Mouse (Mus musculus): ENCODE results near the gene Ing2. TPM values are rescaled to one million over a fixed set of nuclear protein-coding genes. Genes with fewer than 3 reads are reported as not detected.
A peak's percentile ranks its signal among the peaks of the same experiment; 100 is the strongest.

The Ing2 gene
- polyA plus RNA-seq, 1 experiment from 2014 or later, result 9.5 TPM

DNA sequence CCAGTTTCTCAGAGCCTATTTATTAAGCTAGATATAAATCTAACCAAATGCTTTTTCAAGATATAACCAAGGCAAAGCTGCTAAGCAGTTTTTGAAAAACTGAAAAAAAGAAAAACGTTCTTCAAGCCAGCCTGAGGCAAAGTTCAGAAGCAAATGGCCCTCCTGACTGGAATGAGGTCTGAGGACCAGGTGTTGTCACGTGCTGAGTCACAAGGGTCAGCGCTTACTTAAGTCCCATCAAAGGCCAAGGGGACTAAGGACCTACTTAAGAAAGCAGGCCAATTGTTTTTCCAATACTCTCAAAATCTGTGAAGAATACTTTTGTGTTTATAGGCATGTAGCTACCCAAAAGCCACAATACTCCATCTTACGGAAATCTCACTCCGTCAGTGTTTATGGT is 12.2 kb downstream of the Ing2 start:
- Histone ChIP-seq H3K9me3 (replicated peaks; ENCODE audit: control insufficient read depth, low read length) (no peaks in the 10 kb centered on the region), H3K36me3 (ENCODE audit: control insufficient read depth, insufficient read depth, low read length) (no peaks in the 10 kb centered on the region), H3K4me1 (ENCODE audit: control insufficient read depth, insufficient read depth, low read length) (0 out of 2 replicates have a peak, but pooled peaks cover 2% of the 10 kb centered on the region), H3K27me3 (ENCODE audit: control insufficient read depth, insufficient read depth, low read length) (no peaks in the 10 kb centered on the region), H3K27ac (ENCODE audit: low read length) (no peak overlapping the region), H3K4me2 (ENCODE audit: low read depth, low read length) (no peak overlapping the region), H3K4me3 (replicated peaks; ENCODE audit: low read length) (no peak overlapping the region), H3K9ac (ENCODE audit: low read length) (no peak overlapping the region)
- no peak for ATAC-seq (ENCODE audit: insufficient read depth, low FRiP score)
- 79% methylated on average over 5 of the region's 5 CpGs for WGBS

DNA sequence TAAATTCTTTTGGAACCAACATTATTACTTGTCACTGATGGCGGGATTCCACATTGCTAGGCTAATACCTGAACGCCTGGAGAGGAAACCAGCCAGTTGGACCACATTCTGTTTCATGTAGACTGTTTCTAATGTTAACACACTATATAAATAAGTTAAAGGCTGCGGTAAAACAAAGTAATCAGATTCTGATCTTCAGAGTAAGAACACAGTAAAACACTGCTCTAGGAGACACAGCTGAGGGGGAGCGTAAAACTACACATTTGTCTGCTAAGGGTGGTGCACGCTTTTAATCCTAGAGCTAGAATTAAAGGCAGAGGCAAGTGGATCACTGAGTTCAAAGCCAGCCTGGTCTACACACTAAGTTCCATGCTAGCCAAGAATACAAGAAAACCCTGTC is 12.6 kb downstream of the Ing2 start:
- H3K27ac ChIP-seq (ENCODE audit: low read length), result no peak overlapping the region
- ATAC-seq (ENCODE audit: insufficient read depth, low FRiP score), result peak; percentile 60

DNA sequence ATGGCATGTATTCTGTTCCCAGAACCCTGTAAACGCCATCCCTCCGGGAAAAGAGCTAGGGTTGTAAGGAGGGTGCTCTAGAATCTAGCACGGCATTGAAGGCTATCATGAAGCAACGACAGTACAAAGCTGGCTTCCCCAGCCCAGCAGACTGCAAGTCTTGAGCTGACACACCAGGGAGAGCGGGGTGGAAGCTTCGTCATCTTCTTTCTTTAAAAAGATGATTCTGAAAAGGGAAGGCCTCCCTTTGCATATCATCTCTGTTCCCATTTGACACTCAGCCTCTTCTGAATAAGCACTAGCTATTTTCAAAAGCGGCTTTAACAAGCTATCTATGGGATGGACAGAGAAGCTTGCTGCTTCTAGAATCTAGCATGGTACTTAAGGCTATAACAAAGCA is 15.0 kb downstream of the Ing2 start:
- Histone ChIP-seq H3K4me1 (ENCODE audit: control insufficient read depth, insufficient read depth, low read length) (0 out of 2 replicates have a peak, but pooled peaks cover 2% of the 10 kb centered on the region), H3K9ac (ENCODE audit: low read length) (no peak overlapping the region), H3K9me3 (replicated peaks; ENCODE audit: control insufficient read depth, low read length) (no peaks in the 10 kb centered on the region), H3K27ac (ENCODE audit: low read length) (no peak overlapping the region), H3K27me3 (ENCODE audit: control insufficient read depth, insufficient read depth, low read length) (no peaks in the 10 kb centered on the region), H3K36me3 (ENCODE audit: control insufficient read depth, insufficient read depth, low read length) (no peaks in the 10 kb centered on the region), H3K4me3 (replicated peaks; ENCODE audit: low read length) (no peak overlapping the region), H3K4me2 (ENCODE audit: low read depth, low read length) (no peak overlapping the region)
- WGBS, result 88% methylated on average over 7 of the region's 7 CpGs
- ATAC-seq (ENCODE audit: insufficient read depth, low FRiP score), result no peak

More for the DNA sequence above, 12.6 kb downstream of the Ing2 start:
- H3K9ac ChIP-seq (ENCODE audit: low read length), result no peak overlapping the region
- no peaks in the 10 kb centered on the region for H3K9me3 ChIP-seq (replicated peaks; ENCODE audit: control insufficient read depth, low read length)
- no peaks in the 10 kb centered on the region for H3K36me3 ChIP-seq (ENCODE audit: control insufficient read depth, insufficient read depth, low read length)
- no peak overlapping the region for H3K4me2 ChIP-seq (ENCODE audit: low read depth, low read length)
- 64% methylated on average over 5 of the region's 5 CpGs for WGBS
- H3K27me3 ChIP-seq (ENCODE audit: control insufficient read depth, insufficient read depth, low read length), result no peaks in the 10 kb centered on the region
- H3K4me1 ChIP-seq (ENCODE audit: control insufficient read depth, insufficient read depth, low read length), result 0 out of 2 replicates have a peak, but pooled peaks cover 2% of the 10 kb centered on the region
- no peak overlapping the region for H3K4me3 ChIP-seq (replicated peaks; ENCODE audit: low read length)

GRCm38 (mm10) chr8:47659463-47659862 is 15.9 kb downstream of the Ing2 start:
- Histone ChIP-seq H3K4me3 (replicated peaks; ENCODE audit: low read length) (no peak overlapping the region), H3K27ac (ENCODE audit: low read length) (no peak overlapping the region), H3K9me3 (replicated peaks; ENCODE audit: control insufficient read depth, low read length) (no peaks in the 10 kb centered on the region), H3K27me3 (ENCODE audit: control insufficient read depth, insufficient read depth, low read length) (no peaks in the 10 kb centered on the region), H3K4me2 (ENCODE audit: low read depth, low read length) (no peak overlapping the region), H3K36me3 (ENCODE audit: control insufficient read depth, insufficient read depth, low read length) (no peaks in the 10 kb centered on the region), H3K9ac (ENCODE audit: low read length) (no peak overlapping the region), H3K4me1 (ENCODE audit: control insufficient read depth, insufficient read depth, low read length) (0 out of 2 replicates have a peak, but pooled peaks cover 2% of the 10 kb centered on the region)
- ATAC-seq (ENCODE audit: insufficient read depth, low FRiP score), result no peak
- WGBS, result 92% methylated on average over 5 of the region's 5 CpGs

DNA sequence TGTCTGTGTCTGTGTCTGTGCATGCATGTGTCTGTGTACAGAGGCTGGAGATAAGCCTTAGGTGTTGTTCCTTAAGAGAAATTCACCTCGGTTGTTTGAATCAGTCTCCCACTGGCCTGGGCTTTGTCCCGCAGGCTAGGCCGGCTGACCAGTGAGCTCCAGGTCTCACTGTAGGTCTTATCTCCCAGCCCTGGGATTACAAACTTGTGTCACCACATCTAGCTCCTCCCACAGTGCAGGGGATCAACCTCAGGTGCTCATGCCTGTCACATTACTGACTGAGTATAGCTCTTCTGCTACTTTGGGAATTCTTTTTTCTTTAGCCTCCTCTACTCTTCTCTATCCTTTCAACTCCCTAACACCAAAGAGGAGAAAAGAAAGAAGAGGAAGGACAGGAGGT is 20.9 kb downstream of the Ing2 start:
- H3K27me3 ChIP-seq (ENCODE audit: control insufficient read depth, insufficient read depth, low read length), result no peaks in the 10 kb centered on the region
- H3K4me3 ChIP-seq (replicated peaks; ENCODE audit: low read length), result no peak overlapping the region
- no peak overlapping the region for H3K4me2 ChIP-seq (ENCODE audit: low read depth, low read length)
- H3K9ac ChIP-seq (ENCODE audit: low read length), result no peak overlapping the region
- H3K36me3 ChIP-seq (ENCODE audit: control insufficient read depth, insufficient read depth, low read length), result no peaks in the 10 kb centered on the region
- no peak for ATAC-seq (ENCODE audit: insufficient read depth, low FRiP score)
- H3K27ac ChIP-seq (ENCODE audit: low read length), result peak overlapping the region; percentile 1; the same call in 1 of the 2 replicates
- 39% methylated on average over 3 of the region's 3 CpGs for WGBS
- H3K9me3 ChIP-seq (replicated peaks; ENCODE audit: control insufficient read depth, low read length), result no peaks in the 10 kb centered on the region
- H3K4me1 ChIP-seq (ENCODE audit: control insufficient read depth, insufficient read depth, low read length), result no peaks in the 10 kb centered on the region

- H3K4me3 ChIP-seq (replicated peaks; ENCODE audit: low read length), result no peak overlapping the region; the same call in 1 of the 2 replicates
- no peaks in the 10 kb centered on the region for H3K36me3 ChIP-seq (ENCODE audit: control insufficient read depth, insufficient read depth, low read length)
- ATAC-seq (ENCODE audit: insufficient read depth, low FRiP score), result no peak
- no peaks in the 10 kb centered on the region for H3K9me3 ChIP-seq (replicated peaks; ENCODE audit: control insufficient read depth, low read length)
- peak overlapping the region; percentile 38; the same call in 1 of the 2 replicates for H3K27ac ChIP-seq (ENCODE audit: low read length)
- no peak overlapping the region; the same call in 1 of the 2 replicates for H3K4me2 ChIP-seq (ENCODE audit: low read depth, low read length)
- no peaks in the 10 kb centered on the region for H3K27me3 ChIP-seq (ENCODE audit: control insufficient read depth, insufficient read depth, low read length)
- H3K9ac ChIP-seq (ENCODE audit: low read length), result no peak overlapping the region
- H3K4me1 ChIP-seq (ENCODE audit: control insufficient read depth, insufficient read depth, low read length), result no peaks in the 10 kb centered on the region
- 54% methylated on average over 3 of the region's 3 CpGs for WGBS
Observed at GRCm38 (mm10) chr8:47652737-47653076, 22.6 kb downstream of the Ing2 start.

DNA sequence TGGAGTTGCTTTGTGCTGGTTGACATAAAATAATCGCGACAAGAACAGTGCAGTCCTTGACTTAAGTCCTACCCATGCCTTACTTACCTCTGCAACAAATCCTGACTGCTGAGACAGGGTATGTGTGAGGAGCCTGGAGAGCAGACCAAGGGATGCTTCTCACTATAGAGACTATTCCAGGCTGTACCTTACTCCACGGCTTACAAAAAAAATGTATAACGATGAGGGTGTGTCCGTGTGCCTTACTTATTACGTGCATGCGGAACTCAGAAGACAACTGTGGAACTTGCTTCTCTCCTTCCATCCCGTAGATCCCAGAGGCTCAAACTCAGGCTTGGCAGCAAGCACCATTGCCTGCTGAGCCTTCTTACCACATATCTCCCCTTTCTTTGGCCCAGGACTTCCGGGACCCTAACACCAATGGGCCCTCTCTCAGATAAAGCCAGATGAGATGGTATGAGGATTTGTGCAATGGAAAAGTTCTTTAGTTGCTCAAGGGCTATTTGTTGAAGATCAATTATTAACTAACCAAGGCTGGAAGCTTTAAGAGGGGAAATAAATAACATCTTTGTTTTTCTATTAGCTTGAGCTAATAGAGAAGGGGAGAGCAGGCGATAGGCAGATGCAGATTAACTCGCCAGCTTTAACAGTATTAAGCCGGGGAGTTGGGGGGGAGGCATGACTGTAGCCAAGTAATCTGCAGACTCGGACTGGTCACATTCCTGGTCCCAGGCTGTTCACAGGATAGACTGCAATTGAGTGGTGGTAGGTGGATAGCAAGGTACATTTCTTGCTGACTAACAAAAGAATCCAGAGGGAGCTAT is 23.2 kb downstream of the Ing2 start:
- no peak overlapping the region for H3K9ac ChIP-seq (ENCODE audit: low read length)
- no peaks in the 10 kb centered on the region for H3K4me1 ChIP-seq (ENCODE audit: control insufficient read depth, insufficient read depth, low read length)
- H3K27me3 ChIP-seq (ENCODE audit: control insufficient read depth, insufficient read depth, low read length), result no peaks in the 10 kb centered on the region
- no peak overlapping the region; the same call in 1 of the 2 replicates for H3K4me3 ChIP-seq (replicated peaks; ENCODE audit: low read length)
- peak overlapping the region; percentile 29; the same call in 1 of the 2 replicates for H3K4me2 ChIP-seq (ENCODE audit: low read depth, low read length)
- WGBS, result 66% methylated on average over 13 of the region's 13 CpGs
- ATAC-seq (ENCODE audit: insufficient read depth, low FRiP score), result peak; percentile 80
- H3K36me3 ChIP-seq (ENCODE audit: control insufficient read depth, insufficient read depth, low read length), result no peaks in the 10 kb centered on the region
- peak overlapping the region; percentile 77 for H3K27ac ChIP-seq (ENCODE audit: low read length)
- H3K9me3 ChIP-seq (replicated peaks; ENCODE audit: control insufficient read depth, low read length), result no peaks in the 10 kb centered on the region

- WGBS, result 38% methylated on average over 4 of the region's 4 CpGs
- H3K9me3 ChIP-seq (replicated peaks; ENCODE audit: control insufficient read depth, low read length), result no peaks in the 10 kb centered on the region
- no peak overlapping the region for H3K27ac ChIP-seq (ENCODE audit: low read length)
- no peaks in the 10 kb centered on the region for H3K27me3 ChIP-seq (ENCODE audit: control insufficient read depth, insufficient read depth, low read length)
- H3K4me2 ChIP-seq (ENCODE audit: low read depth, low read length), result no peak overlapping the region
- no peaks in the 10 kb centered on the region for H3K36me3 ChIP-seq (ENCODE audit: control insufficient read depth, insufficient read depth, low read length)
- ATAC-seq (ENCODE audit: insufficient read depth, low FRiP score), result no peak
- H3K4me1 ChIP-seq (ENCODE audit: control insufficient read depth, insufficient read depth, low read length), result no peaks in the 10 kb centered on the region
- H3K4me3 ChIP-seq (replicated peaks; ENCODE audit: low read length), result no peak overlapping the region
- H3K9ac ChIP-seq (ENCODE audit: low read length), result no peak overlapping the region
Observed at GRCm38 (mm10) chr8:47650853-47651252, 24.5 kb downstream of the Ing2 start.

DNA sequence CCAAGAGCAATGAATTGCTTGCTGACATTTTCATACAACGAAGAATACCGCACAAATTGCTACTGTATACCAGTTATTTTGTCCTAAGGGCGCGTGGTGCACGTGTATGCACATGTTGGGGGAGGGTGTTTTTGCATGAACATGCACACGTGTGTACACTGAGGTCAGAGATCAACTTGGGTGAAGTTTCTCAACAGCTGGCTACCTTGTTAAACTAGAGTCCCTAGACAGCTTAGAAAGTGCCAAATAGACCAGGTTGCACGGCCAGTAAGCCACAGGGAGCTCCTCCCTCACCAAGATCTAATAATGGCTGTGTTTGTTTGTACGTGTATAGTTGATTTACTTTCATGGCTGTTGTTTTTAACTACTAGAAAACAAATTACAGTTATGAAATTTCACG is 25.8 kb downstream of the Ing2 start:
- 83% methylated on average over 9 of the region's 9 CpGs for WGBS
- ATAC-seq (ENCODE audit: insufficient read depth, low FRiP score), result no peak

More for the DNA sequence above, 25.8 kb downstream of the Ing2 start:
- H3K36me3 ChIP-seq (ENCODE audit: control insufficient read depth, insufficient read depth, low read length), result no peaks in the 10 kb centered on the region
- H3K9ac ChIP-seq (ENCODE audit: low read length), result no peak overlapping the region
- no peaks in the 10 kb centered on the region for H3K27me3 ChIP-seq (ENCODE audit: control insufficient read depth, insufficient read depth, low read length)
- H3K4me1 ChIP-seq (ENCODE audit: control insufficient read depth, insufficient read depth, low read length), result no peaks in the 10 kb centered on the region
- no peak overlapping the region for H3K4me3 ChIP-seq (replicated peaks; ENCODE audit: low read length)
- no peak overlapping the region for H3K4me2 ChIP-seq (ENCODE audit: low read depth, low read length)
- no peak overlapping the region for H3K27ac ChIP-seq (ENCODE audit: low read length)
- no peaks in the 10 kb centered on the region for H3K9me3 ChIP-seq (replicated peaks; ENCODE audit: control insufficient read depth, low read length)
